Mouse (Mus musculus) liver, adult 2 months (tissue): Measurements from ENCODE around the gene Myh9.
A peak's percentile ranks its signal among the peaks of the same experiment; 100 is the strongest.

ENCODE experiments used
- CTCF ChIP-seq: fragments of 200-500 bp; IDR thresholded peaks from 2 replicates; pipeline ENCODE4 v1.5.1; 2011; ENCODE audit warnings: low read depth, low read length, control low read depth
- POLR2A ChIP-seq: fragments of 200-500 bp; IDR thresholded peaks from 2 replicates; pipeline ENCODE4 v1.6.1; 2011; ENCODE audit warnings: low read length, control low read depth; ENCODE audit not compliant: insufficient read depth; ENCODE audit errors: extremely low read depth

DNA sequence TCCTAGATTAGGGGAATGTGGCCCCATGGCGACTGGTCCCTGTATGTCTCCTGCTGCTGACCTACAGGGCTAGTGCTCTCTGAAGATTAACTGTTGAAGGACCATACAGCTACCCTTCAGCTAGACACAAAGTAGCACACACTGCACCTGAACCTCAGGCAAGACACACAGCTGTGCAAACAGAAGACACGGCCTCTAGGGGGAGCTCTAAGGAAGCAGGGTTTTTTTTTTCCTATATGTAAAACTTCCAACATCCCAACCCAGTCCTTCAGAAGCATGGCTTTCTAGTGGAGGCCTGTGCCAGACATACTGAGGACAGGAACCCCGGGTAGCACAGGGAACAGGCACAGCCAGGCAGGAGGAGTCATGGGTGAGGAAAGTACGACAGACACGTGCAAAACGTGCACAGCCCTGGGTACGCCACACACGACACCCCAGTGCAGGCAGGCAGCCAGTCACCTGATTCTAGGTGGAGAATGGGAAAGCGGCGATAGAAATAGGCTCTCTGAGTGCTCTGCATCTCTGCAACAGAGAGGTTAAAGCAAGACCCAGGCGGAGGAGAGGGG lies 59.4 kb downstream of the Myh9 start:
- TF ChIP-seq CTCF (peak; percentile 54), POLR2A (no peak)
